Mouse (Mus musculus) G1E-ER4 (cell line): Measurements from ENCODE around the gene Aldh1a7. TPM values are rescaled to one million over a fixed set of nuclear protein-coding genes. Genes with fewer than 3 reads are reported as not detected.

ENCODE experiments used
- GATA1 ChIP-seq: IDR thresholded peaks from one replicate; pipeline ENCODE4 v1.8.0; 2012; ENCODE audit warnings: low read length, inconsistent platforms
- polyA plus RNA-seq: library from polyadenylated mRNA; stranded (reverse); fragments of >175 nt; gene quantifications from 2 replicates; pipeline ENCODE4 v1.2.3, GENCODE M21; 2012

Gene Aldh1a7
- polyA plus RNA-seq, 1 experiment: 0.06 TPM

DNA sequence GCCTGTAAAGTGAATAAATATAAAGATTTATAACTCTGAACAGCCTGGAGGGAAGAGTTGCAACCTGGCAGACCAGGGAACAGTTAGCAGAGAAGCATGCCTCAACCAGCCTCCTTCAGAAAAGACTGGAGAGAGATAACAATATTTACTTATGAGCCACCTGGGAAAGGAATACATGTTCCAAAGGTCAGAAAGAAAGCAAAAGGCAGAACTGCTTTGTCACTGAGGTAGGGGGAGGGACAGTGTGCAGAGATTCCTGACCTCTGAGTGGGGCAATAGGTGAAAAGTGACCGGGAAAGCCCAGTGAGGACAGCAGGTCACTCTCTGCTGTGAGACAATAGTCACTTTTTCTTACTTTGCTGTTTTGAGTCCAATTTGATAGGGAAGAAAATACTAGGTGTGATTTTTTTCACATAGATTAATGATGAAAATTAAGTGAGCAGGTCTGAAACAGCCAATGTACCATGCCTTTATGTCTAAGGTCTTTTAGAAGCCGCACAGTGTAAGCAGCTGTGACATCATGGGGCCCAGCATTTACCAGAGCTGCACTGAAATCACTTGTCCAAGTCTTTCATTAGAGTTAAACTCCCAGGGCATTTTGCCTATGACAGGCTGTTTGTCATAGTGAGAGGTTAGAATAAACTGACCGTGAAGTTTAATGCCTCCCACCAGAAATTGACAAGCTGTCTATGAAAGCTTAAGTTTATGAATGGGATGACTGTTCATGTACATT, 73.1 kb downstream of the Aldh1a7 start:
- TF ChIP-seq GATA1: no peak

DNA sequence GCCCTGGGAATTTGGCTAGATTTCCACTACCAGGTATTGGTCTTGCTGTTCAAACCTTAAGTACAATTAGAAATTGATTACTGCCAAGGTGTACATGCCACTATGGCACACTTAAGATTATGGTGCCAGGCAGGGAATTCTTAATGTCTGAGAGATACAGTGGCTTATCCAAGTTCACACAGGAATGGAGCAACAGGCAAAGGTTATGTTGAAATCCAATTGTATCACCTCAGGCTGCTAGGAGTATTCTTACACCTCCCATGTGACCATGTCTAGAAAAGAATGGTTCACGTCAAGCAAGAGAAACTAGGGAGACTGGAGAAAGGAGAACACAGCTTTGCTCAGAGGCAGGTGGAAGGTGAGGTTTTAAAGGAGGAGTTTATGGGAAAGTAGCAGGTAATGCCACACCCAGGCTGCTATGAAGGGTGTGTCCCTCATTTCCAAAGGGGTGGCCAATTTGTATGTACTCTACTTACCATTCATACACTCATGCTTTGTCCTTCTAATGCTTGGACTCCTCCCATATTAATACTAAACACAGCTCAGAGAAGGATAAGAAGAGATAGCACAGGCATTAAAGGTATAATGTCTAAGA, 74.2 kb downstream of the Aldh1a7 start:
- TF ChIP-seq GATA1: no peak

DNA sequence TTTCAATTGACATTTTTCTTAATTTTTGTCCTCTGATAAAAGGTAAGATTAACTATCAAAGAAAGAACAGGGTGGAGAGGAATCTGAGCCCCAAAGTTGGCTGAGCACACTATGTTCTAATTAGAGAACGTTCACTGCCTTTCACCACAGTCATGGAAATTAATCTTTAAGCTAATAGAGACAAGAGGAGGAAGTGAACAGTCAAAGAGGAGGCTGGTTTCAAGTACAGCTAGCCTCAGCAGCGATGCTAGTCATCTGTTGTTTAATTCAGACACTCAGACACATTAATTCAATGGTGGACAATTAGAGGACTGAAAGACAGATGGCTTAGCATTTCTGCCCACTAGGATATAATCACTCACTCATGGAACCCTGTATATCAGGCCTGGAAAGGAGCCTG, 77.4 kb downstream of the Aldh1a7 start:
- no peak for TF ChIP-seq GATA1

- no peak for TF ChIP-seq GATA1
These were observed 83.0 kb downstream of the Aldh1a7 start for GRCm38 (mm10) chr19:20644346-20644745.

Other genes with a start within 250 kb of the Aldh1a7 start
- gene Aldh1a1, start 234.8 kb downstream of the Aldh1a7 start, polyA plus RNA-seq: 0.21 and 0.33 TPM in 2 replicates
- gene Tmc1, start 226.6 kb upstream of the Aldh1a7 start, polyA plus RNA-seq: not detected in 2 replicates